Mouse (Mus musculus) frontal cortex, adult 2 months (tissue): ENCODE results near the gene Nt5dc1. TPM values are rescaled to one million over a fixed set of nuclear protein-coding genes. Genes with fewer than 3 reads are reported as not detected.
"Not testable (repeated sequence)": the region's sequence is repeated elsewhere in the genome, so short reads cannot be mapped to it uniquely, and the experiment has no call there.

ENCODE experiments used
- DNase-seq, 2 experiments: peaks; one replicate each; pipeline ENCODE4 v3.0.0; 2022; ENCODE audit warnings: low spot score in 1 of 2; ENCODE audit errors: extremely low spot score in 1 of 2
- polyA plus RNA-seq: library from polyadenylated mRNA; depleted of rRNA; stranded (reverse); fragments of >200 nt; gene quantifications from 2 replicates; pipeline ENCODE4 v1.2.3, GENCODE M21; 2012

The Nt5dc1 gene
- polyA plus RNA-seq, 1 experiment: 2.4 TPM

DNA sequence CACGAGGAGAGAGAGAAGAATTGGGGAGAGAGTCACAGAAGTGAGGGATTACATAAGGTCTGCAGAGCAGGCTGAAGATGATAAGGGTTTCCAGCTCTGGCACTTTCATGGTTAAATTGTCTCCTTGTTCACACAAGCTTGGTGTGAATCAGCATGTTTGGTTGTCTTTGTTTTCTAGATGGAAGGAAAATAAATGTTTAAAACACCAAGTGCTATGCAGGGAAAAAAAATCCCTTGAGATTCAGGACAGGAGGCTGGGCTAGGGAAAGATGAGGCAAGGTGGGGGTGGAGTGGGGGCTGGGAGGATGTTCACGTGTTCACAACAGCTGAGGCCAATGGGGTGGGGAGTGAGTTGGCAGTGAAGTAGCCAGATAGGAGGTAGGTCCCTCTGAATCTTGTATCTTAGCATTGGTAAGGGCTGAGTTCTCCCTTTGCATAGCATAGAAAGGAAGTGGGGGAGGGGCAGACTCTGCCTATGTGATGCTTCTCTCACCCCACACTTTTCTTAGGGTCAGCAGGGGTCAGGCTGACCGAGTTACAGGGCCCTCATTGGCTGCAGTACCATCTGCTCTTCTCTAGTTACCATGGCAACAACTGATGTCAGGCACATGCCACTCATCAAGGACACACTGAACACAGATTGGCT is 101.7 kb downstream of the Nt5dc1 start:
- peak; percentile 77 to 78 for DNase-seq

DNA sequence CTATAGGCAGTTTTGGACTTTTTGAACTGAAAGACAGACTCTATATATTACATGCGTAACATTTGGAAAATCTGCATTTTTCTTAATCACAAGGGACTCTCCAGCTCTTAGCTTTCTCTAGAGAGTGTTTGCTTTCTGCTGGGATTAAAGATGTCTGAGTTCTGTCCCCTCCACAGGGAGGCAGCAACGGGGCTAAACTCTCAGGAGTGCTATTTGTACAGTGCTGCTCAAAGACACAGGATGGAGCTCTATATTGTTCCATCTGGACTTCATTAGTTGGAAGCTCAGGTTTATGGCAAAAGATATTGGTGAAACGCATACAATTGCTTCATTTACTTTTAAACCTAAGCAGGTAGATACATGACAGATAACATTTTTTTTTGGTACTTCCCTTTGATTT is 105.8 kb downstream of the Nt5dc1 start:
- DNase-seq: no peak

DNA sequence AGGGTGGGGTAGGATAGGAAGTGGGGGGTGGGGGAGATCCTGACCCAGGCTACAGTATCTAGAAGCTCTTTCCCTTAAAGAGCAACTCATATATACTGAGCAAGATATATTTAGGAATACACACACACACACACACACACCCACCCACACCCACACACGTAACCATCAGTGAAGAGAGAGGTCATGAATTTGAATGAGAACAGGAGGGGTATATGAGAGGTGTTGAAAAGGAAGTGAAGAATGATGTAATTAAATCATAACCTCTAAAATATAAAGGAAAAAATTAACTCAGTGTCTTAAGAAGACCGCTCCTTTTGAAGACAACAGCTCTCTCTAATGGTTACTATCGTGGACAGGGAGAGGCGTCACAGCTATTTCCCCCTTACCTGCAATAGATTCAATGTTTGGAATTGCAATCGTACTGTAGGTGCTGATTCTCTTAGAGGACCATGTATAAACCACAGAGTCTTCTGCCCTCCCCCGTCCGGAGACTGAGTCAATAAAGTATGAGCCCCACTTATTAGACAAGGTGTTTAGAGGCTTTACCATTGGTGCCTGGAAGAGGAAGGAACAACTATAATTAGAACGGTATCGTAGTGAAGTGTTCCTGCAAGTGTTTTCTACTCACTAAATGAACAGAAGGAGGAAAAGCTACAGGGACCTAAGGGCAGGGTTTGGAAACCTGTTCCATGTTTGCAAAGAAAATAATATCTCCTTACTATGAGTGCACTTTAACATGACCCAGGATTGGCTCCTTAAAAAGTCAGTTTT is 108.3 kb downstream of the Nt5dc1 start:
- no peak for DNase-seq

DNA sequence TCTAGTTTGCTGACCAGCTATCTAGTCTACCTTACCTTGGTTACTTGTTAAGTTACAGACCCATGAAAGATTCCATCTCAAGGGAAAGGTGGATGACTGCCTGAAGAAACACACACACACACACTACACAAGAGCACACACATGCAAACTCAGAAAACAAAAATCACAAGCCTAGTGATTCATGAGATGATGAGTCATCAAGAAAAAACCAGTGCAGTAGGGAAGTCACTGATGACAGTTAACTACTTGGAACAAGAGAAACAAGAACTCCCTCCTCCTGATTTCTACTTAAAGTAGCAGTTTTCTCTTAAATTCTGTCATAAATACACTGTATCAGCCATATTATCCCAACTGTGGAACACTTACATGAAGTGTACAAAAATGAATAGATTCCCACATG is 111.3 kb downstream of the Nt5dc1 start:
- DNase-seq: no peak

DNA sequence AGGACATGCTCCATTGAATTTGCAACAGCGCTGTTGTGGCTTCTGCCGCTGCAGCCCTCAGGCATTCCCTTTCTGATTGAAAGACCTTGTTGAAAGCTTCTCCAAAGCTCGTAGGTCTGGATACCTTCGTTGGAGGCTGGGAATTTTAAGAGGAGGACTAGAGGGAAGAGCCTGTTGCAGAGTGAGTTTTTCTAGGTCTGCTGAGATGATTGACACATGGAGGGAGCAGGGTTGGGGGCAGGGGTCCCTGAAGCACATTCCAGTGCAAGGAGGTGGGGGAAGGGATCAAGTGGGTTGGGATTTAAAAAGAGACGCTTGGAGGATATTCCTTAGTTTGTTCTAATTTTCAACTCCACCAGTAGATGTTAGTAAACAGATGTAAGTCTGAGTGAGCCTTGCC is 118.0 kb downstream of the Nt5dc1 start:
- DNase-seq: no peak

DNA sequence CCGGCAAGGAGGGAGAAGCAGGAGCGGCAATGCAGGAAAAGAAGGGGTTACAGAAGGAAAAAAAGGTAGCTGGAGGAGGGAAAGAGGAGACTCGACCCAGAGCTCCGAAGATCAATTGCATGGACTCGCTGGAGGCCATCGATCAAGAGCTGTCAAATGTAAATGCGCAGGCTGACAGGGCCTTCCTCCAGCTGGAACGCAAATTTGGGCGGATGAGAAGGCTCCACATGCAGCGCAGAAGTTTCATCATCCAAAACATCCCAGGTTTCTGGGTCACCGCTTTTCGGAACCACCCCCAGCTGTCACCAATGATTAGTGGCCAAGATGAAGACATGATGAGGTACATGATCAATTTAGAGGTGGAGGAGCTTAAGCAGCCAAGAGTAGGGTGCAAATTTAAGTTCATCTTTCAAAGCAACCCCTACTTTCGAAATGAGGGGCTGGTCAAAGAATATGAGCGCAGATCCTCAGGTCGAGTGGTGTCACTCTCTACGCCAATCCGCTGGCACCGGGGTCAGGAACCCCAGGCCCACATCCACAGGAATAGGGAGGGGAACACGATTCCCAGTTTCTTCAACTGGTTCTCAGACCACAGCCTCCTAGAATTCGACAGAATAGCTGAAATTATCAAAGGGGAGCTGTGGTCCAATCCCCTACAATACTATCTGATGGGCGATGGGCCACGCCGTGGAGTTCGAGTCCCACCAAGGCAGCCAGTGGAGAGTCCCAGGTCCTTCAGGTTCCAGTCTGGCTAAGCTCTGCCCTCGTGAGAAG is 120.2 kb downstream of the Nt5dc1 start:
- no peak for DNase-seq

DNA sequence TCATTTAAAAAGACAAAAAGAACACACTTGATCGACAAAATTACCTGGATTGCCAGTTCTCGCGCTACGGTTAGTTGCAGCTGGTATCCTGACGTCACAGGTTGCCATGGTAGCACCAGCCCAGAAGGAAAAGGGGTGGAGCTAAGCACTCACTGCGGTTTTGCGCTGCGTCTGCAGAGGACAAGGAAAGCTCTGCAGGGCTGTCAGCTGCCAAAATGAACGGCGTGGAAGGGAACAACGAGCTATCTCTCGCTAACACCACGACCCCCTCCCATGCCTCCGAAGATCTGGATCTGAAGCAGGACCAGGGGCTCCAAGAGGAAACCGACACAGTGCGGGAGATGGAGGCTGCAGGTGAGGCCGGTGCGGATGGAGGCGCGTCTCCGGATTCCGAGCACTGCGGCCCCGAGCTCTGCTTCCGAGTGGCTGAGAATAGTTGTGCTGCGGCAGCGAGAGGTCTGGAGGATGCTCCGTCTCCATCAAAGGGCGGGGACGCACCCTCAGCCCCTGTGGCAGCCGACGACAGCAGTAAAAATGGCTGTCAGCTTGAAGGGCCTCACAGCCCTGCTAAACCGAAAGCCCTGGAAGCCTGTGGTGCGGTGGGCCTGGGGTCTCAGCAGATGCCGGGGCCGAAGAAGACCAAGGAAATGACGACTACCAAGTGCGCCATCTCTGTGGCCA is 120.9 kb downstream of the Nt5dc1 start, which contains the start of gene Tspyl4:
Gene Tspyl4, plus strand, starts transcription at position 144 of the 681 bp plus-strand sequence.
- DNase-seq: peak; percentile 92 to 98

DNA sequence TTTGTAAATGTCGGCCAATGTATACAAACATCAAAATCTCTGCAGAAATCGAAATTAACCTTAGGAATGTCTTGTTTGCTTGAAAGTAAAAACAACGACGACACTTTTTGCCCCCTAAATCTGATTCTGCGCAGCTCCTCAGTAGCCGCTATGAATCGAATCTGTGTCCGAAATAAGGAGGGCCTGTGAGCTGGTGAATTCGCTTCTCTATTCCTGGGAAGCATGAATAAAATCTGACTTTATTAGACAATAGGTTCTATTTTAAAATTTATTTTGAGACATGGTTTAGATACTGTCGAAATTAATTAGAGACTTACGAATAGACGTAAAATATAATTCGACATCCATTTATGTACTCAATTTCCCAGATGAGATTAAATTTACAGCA is 121.4 kb downstream of the Nt5dc1 start:
- DNase-seq: no peak

DNA sequence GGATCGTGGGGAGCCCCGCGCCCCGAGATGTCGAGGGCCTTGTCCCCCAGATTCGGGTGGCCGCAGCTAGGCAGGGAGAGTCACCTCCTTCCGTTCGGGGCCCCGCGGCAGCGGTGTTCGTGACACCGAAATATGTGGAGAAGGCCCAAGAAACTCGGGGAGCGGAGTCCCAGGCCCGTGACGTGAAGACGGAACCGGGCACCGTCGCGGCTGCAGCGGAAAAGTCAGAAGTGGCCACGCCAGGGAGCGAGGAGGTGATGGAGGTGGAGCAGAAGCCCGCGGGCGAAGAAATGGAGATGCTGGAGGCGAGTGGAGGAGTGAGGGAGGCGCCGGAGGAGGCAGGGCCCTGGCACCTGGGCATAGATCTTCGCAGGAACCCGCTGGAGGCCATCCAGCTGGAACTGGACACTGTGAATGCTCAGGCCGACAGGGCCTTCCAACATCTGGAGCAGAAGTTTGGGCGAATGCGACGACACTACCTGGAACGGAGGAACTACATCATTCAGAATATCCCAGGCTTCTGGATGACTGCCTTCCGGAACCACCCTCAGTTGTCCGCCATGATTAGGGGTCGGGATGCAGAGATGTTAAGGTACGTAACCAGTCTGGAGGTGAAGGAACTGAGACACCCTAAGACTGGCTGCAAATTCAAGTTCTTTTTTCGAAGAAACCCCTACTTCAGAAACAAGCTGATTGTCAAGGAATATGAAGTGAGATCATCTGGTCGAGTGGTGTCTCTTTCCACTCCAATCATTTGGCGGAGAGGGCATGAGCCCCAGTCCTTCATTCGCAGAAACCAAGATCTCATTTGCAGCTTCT is 135.7 kb downstream of the Nt5dc1 start:
- DNase-seq: no peak

DNA sequence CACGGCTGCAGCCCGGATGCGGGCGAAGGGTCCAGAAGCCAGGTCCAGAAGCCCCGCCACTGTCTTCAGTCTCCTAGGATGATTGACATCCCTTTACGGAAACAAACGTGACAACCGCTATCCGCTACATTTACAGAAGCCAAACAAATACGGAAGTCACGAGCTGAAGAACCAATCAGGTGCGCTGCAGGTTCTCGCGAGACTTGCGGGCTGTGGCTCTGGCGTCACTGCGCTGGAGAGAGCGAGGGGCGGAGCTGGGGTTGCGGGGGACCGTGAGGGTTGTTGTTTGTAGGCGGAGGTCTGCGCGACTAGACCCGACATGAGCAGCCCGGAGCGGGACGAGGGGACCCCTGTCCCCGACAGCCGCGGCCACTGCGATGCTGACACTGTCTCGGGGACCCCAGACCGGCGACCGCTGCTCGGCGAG is 136.4 kb downstream of the Nt5dc1 start, which contains the start of gene Tspyl1:
Gene Tspyl1, plus strand, starts transcription at position 229 of the 427 bp plus-strand sequence.
- DNase-seq: peak; percentile 96 to 99

DNA sequence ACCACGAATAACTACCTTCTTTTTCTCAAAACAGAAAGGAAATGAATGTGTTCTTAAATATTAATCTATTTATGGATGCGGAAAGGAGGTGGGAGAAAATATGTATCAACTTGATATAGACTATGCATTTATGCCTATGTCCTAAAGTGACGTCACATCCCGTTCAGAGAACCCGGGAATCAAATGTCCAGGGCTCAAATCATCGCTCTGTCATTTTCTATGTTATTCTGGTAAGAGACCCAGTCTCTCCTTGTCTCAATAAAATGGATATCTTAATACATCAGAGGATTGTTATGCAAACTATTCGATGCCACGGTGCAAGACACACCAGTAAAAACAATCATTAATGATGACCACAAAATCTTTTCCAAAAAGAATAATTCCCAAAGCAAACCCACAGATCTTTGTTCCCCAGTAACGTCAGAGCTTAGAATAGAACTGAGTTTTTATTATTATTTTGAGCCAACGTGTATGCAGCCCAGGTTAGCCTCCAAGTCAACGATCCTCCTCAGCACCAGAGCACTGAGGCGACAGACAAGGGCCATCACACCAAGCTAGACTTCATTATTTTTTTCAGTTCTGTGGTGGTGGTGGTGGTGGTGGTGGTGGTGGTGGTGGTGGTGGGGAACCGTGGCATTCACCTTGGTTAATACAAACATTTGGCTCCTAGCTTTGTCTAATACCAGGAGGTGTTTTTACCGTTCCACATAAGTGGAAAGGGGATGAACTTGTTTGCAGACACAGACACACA is 137.0 kb downstream of the Nt5dc1 start:
- DNase-seq: no peak

DNA sequence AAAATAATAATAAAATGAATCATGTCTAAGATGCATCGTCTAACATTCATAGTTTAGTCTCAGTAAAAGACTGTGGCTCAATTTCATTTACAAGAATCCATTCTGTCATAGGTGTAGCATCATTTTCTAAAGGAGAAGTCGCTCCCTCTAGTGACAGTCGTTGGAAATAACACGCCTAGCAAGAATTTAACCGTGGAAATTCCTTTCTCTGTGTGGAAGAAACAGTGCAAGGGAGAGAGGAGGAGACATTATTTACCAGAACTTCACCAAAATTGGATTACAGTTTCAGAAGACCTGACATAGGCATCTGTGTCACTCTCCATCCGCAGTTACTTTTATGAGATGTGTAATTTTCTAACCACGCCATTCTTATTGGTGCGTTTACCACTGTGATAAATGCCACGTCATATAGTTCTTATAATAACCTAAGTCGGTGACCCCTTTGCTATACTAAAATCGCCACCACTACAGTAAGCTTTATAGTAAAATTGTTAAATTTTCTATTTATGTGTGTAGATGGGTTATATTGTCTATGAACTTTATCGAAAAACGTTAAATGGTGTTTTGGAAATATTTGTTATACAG is 137.7 kb downstream of the Nt5dc1 start:
- peak in 1 of 2 experiments; percentile 83 for DNase-seq

DNA sequence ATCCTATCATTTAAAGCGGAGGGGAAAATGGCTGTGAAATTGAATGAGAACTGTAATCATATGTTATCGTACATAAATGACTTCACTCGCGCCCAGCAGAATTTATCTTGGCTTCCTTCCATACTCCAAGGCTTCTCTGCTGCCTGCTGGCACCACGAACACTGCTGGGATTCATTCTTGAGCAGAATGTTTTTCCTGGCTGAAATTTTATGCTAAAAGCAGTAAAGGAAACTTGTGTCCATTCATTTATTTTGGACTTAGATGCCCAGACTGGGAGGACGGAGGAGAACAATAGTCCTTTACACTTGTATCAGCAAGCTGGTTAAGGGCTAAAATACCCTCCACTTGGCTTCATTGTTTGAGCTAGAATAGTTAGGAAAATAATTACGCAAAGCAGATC is 146.7 kb downstream of the Nt5dc1 start:
- peak in 1 of 2 experiments; percentile 61 for DNase-seq

DNA sequence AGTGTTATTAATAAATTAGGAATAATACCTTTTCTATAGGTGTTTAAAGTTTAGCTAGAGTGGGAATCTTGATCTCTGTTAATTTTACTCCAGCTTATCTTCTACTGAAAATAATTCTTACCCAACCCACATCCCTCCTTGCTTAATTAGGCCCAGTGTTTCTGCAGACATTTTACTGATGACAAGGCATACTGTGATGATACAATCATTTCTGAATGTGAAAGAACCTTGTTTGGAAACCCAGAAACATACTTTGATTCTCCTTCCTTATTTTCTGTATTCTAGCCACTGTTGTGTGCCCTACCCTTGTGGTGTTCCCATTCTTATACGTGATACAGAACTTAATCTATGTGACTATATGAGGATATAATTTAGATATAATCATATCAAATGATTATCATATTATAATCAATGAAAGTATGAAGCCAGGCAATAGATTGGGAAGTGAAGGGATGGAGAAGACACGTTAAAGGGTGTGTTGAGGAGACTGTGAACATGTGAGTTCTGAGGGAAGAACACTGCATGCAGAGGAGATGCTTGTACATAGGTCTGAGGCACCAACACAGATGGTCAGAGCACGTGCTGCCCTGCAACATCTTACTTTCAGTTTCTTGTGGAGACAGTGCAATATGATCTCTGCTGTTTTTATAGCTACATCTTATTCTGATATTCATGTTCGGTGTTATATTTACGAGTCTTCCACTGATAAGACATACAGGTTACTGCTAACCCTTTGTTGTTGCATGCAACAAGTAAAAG is 150.9 kb downstream of the Nt5dc1 start:
- DNase-seq: no peak

DNA sequence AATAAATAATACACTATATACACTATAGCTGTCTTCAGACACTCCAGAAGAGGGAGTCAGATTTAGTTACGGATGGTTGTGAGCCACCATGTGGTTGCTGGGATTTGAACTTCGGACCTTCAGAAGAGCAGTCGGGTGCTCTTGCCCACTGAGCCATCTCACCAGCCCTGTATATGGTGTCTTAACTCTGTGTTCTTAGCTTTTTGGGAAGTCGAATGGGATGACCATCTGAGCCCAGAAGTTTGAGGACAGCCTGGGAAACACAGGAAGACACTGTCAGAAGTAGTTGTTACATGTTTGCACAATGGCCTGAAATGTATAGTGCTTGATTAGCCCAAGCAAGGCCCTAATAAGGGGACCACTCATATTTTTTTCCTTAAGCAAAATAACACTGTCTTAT is 153.2 kb downstream of the Nt5dc1 start:
- DNase-seq: no peak

DNA sequence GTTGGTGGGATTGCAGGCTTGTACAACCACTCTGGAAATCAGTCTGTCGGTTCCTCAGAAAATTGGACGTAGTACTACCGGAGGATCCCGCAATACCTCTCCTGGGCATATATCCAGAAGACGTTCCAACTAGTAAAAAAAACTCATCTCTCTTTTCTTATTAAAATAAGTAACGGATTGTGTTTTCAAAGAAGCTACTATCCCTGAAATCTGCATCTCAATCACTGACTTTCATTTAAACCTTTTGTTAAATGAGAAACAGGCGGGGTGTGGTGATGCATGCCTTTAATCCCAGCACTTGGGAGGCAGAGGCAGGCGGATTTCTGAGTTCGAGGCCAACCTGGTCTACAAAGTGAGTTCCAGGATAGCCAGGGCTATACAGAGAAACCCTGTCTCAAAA is 165.5 kb downstream of the Nt5dc1 start:
- DNase-seq: not testable (repeated sequence)

DNA sequence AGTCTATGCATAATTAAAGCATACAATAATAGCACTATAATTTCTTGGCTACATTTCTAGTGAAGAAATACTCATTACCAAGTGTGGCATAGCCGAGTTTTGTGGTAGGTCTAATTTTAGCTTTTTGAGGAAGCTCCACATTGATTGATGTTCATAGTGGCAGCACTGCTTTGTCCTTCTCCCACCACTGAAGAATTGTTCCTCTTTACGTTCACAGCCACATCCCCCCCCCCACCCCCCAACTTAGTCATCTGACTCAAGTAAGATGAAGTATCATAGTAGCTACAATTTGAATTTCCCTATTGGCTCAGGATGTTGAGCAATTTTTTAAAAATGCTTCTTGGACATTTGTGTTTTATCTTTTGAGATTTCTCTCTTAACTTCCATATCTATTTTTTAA is 168.8 kb downstream of the Nt5dc1 start:
- DNase-seq: no peak

DNA sequence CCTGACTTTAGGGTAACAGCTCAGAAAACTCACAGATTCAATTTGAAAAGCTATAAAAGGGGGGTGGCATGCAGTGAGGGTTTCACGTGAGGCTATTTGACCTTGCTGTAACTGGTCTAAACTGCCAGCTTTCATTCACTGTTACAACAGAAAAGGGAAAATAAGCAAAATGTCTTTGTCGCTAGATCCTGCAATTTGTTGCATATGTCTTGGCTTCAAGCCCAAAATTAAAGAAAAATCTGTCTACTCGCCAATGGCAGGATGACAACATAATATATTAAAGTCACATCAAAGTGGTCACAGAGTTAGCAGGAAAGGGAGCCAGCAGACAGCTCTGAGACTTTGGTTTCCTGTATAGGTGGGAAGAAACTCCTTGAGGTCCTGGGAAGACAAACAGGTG is 170.6 kb downstream of the Nt5dc1 start:
- no peak for DNase-seq
